Mouse (Mus musculus) cerebellum, adult 2 months (tissue): ENCODE results near the gene Dab2ip. TPM values are rescaled to one million over a fixed set of nuclear protein-coding genes. Genes with fewer than 3 reads are reported as not detected.

ENCODE experiments used
- DNase-seq, 2 experiments: peaks; one replicate each; pipeline ENCODE4 v3.0.0; 2021
- H3K27ac ChIP-seq: fragments of 200-500 bp; 2 replicates; pipeline ENCODE4 v1.5.1; 2012; ENCODE audit warnings: low read length, control low read depth, inconsistent platforms; ENCODE audit not compliant: insufficient read depth
- H3K27me3 ChIP-seq: fragments of 200-500 bp; 2 replicates; pipeline ENCODE4 v1.6.1; 2012; ENCODE audit warnings: inconsistent platforms, mild to moderate bottlenecking, low read length, moderate library complexity; ENCODE audit not compliant: control insufficient read depth, insufficient read depth
- H3K4me1 ChIP-seq: fragments of 200-500 bp; 2 replicates; pipeline ENCODE4 v1.6.1; 2011; ENCODE audit warnings: low read length; ENCODE audit not compliant: control insufficient read depth, insufficient read depth
- H3K4me3 ChIP-seq: fragments of 200-500 bp; replicated peaks from 2 replicates; pipeline ENCODE3; 2011; ENCODE audit warnings: mild to moderate bottlenecking, low read depth, low read length, control low read depth; ENCODE audit not compliant: insufficient read depth
- CTCF ChIP-seq: fragments of 200-500 bp; IDR thresholded peaks from 2 replicates; pipeline ENCODE4 v1.5.1; 2011; ENCODE audit warnings: low read depth, mild to moderate bottlenecking, control low read depth, low read length, moderate library complexity, borderline replicate concordance; ENCODE audit not compliant: insufficient read depth
- POLR2A ChIP-seq: fragments of 200-500 bp; IDR thresholded peaks from 2 replicates; pipeline ENCODE4 v1.6.1; 2011; ENCODE audit warnings: low read length, control low read depth, borderline replicate concordance; ENCODE audit not compliant: insufficient read depth
- WGBS: fragments of 180-500 bp; shearing (Covaris S2); methylation state at CpG from one replicate; pipeline ENCODE4 v1.1.7; 2018; 5-methylcytosine and 5-hydroxymethylcytosine counted together
- polyA plus RNA-seq: library from polyadenylated mRNA; depleted of rRNA; stranded (reverse); fragments of >200 nt; gene quantifications from 2 replicates; pipeline ENCODE4 v1.2.3, GENCODE M21; 2012

Gene Dab2ip
- polyA plus RNA-seq, 1 experiment: 136 TPM

DNA sequence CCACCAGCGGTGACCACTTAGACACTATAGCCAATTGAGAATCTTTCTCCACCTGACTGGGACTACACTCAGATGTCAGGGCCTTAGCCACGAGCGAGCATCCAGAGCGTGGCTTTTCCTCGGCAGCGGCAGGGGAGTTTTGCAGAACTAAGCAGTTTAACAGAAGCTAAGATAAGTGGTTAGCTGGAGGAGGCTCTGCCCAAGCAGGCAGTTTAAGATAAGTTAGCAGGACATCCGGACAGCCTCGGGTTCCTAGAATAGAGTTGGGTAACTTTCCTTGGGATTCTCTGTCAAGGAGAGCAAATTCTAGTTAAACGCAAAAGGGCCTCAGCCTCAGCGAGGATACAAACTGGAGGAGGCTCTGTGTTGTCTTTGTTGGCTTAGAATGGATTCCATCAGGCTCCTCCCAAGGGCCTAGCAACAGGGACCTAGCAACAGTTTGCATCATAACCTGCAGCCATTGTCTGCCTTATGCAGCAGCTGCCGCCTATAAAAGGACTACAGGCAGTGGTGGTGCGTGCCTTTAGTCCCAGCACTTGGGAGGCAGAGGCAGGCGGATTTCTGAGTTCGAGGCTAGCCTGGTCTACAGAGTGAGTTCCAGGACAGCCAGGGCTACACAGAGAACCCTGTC is 31.3 kb upstream of the Dab2ip start:
- Histone ChIP-seq H3K4me1 (no peaks in the 10 kb centered on the region), H3K27me3 (no peaks in the 10 kb centered on the region), H3K4me3 (no peak overlapping the region), H3K27ac (no peak overlapping the region)
- 81% methylated on average over 14 of the region's 14 CpGs for WGBS
- DNase-seq: no peak
- TF ChIP-seq POLR2A (no peak), CTCF (no peak)

GRCm38 (mm10) chr2:35529086-35529485 is 29.0 kb upstream of the Dab2ip start:
- no peak for TF ChIP-seq CTCF
- TF ChIP-seq POLR2A: no peak
- H3K4me1 ChIP-seq: no peaks in the 10 kb centered on the region
- H3K27ac ChIP-seq: no peak overlapping the region
- DNase-seq: no peak
- 98% methylated on average over 2 of the region's 2 CpGs for WGBS
- no peak overlapping the region for H3K4me3 ChIP-seq
- no peaks in the 10 kb centered on the region for H3K27me3 ChIP-seq

DNA sequence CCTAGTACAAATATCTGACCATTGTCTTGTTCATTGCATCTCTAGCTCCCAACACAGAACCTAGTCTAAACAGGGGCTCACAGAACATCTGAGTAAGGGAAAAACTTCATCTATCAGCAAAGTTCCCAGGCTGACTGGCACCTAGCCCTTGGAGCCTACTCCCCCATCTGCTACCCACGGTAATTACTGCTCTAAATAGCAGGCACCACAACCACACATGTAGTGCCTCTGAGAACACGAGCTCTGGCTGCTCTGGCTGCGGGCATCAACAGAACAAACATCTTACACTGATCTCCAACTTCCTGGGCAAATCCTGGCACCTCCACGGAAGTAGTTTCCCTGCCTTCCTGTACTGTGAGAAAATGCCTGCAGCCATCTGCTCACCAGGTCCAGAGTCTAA is 28.2 kb upstream of the Dab2ip start:
- no peaks in the 10 kb centered on the region for H3K4me1 ChIP-seq
- no peaks in the 10 kb centered on the region for H3K27me3 ChIP-seq
- WGBS: 11% methylated on average over 4 of the region's 4 CpGs
- no peak overlapping the region for H3K4me3 ChIP-seq
- DNase-seq: no peak
- TF ChIP-seq CTCF (no peak), POLR2A (no peak)
- no peak overlapping the region for H3K27ac ChIP-seq

DNA sequence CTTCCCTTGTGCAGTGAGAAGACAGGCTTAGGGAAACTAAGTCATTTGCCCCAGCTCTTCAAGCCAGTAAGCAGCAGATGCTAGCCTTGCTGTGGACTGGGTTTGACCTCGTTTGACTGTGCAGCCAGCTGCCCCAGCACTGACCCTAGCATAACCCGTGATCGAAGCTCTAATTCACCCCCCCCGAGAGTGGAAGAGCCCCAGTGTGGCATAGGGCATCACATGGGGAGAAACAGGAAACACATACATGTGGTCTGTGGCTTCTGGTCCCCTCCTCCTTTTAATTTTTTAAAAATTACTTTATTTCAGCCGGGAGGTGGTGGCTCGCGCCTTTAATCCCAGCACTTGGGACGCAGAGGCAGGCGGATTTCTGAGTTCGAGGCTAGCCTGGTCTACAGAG is 27.3 kb upstream of the Dab2ip start:
- Histone ChIP-seq H3K4me1 (no peaks in the 10 kb centered on the region), H3K27me3 (no peaks in the 10 kb centered on the region), H3K4me3 (no peak overlapping the region), H3K27ac (no peak overlapping the region)
- TF ChIP-seq CTCF (no peak), POLR2A (no peak)
- WGBS: 85% methylated on average over 10 of the region's 10 CpGs
- DNase-seq: no peak

DNA sequence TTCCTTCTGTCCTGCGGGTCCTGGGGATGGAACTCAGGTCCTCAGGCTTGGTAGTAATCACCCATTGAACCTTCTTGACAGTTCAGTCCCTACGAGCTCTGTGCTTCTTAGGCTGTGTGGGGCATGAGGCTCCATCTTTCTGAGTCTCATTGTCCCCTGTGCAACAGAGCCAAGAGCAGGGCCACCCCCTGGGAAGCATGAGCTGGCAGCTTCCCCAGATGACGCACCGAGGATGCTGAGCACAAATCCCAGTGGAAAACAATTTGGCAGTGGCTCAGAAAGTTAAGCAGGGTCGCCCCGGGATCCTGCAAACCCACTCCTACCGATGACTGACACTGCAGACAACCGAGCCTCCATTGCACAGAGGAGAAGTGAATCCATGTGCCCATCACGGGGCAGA is 24.4 kb upstream of the Dab2ip start:
- no peak overlapping the region for H3K4me3 ChIP-seq
- no peaks in the 10 kb centered on the region for H3K4me1 ChIP-seq
- TF ChIP-seq CTCF: no peak
- TF ChIP-seq POLR2A: no peak
- no peak for DNase-seq
- 20% methylated on average over 9 of the region's 9 CpGs for WGBS
- no peaks in the 10 kb centered on the region for H3K27me3 ChIP-seq
- no peak overlapping the region for H3K27ac ChIP-seq

GRCm38 (mm10) chr2:35539276-35539972 is 18.6 kb upstream of the Dab2ip start:
- no peaks in the 10 kb centered on the region for H3K27me3 ChIP-seq
- WGBS: 20% methylated on average over 13 of the region's 13 CpGs
- TF ChIP-seq POLR2A: no peak
- peak; percentile 87 for TF ChIP-seq CTCF
- H3K4me3 ChIP-seq: no peak overlapping the region
- H3K4me1 ChIP-seq: no peaks in the 10 kb centered on the region
- no peak overlapping the region for H3K27ac ChIP-seq
- DNase-seq: peak; percentile 76 to 86

DNA sequence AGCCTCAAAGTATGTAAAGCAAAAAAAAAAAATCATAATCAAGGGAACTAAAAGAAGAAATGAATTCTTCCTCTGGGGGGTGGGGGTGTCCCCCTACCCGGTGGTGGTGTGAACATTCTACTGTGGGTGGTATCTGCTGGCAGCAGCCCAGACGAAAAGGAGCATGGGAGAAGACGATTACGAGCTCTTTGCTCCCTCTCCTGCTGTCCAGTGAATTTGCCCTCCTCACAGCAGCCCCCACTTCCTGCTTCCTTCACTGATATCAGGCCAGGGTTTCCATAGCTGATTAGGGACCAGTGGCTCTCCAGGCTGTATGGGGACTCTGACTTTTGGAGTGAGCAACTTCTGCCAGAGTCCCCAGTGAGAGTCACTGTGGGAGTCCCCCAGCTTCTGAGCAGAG is 17.3 kb upstream of the Dab2ip start:
- no peak overlapping the region for H3K4me3 ChIP-seq
- H3K4me1 ChIP-seq: peaks cover 10% of the 10 kb centered on the region
- DNase-seq: no peak
- TF ChIP-seq CTCF (no peak), POLR2A (no peak)
- no peak overlapping the region for H3K27ac ChIP-seq
- no peaks in the 10 kb centered on the region for H3K27me3 ChIP-seq
- 46% methylated on average over 4 of the region's 4 CpGs for WGBS

- TF ChIP-seq CTCF: peak; percentile 98
- TF ChIP-seq POLR2A: no peak
- WGBS: 1% methylated on average over 14 of the region's 14 CpGs
- DNase-seq: peak; percentile 77 to 85
- Histone ChIP-seq H3K27me3 (no peaks in the 10 kb centered on the region), H3K4me3 (peak overlapping the region; percentile 34), H3K27ac (peak overlapping the region; percentile 67), H3K4me1 (peaks cover 14% of the 10 kb centered on the region)
Observed at GRCm38 (mm10) chr2:35544717-35545116, 13.3 kb upstream of the Dab2ip start.
